Mouse (Mus musculus): ENCODE measurements around the gene Lbp. TPM values are rescaled to one million over a fixed set of nuclear protein-coding genes. Genes with fewer than 3 reads are reported as not detected.
A peak's percentile ranks its signal among the peaks of the same experiment; 100 is the strongest.

Gene Lbp
- total and polyA plus RNA-seq, 3 experiments, result not detected

- H3K36me3 ChIP-seq (replicated peaks), result no peaks in the 10 kb centered on the region
- TF ChIP-seq CTCF (IDR thresholded peaks at IDR 0.05; ENCODE audit: low read depth, low read length), result no peak
- no peak for TF ChIP-seq POLR2AphosphoS5 (IDR thresholded peaks at IDR 0.05; ENCODE audit: insufficient replicate concordance, low read depth, low read length)
- TF ChIP-seq TAL1 (conservative IDR thresholded peaks at IDR 0.05; ENCODE audit: low read depth, low read length), result no peak
- TF ChIP-seq GATA2 (IDR thresholded peaks at IDR 0.05; ENCODE audit: borderline replicate concordance, low read depth, low read length), result no peak
- no peak for TF ChIP-seq GATA1 (IDR thresholded peaks at IDR 0.05; ENCODE audit: borderline replicate concordance, low read length)
- ATAC-seq (ENCODE audit: extremely low read depth, insufficient number of reproducible peaks, low FRiP score, poor library complexity, severe bottlenecking), result no peak
Observed at GRCm38 (mm10) chr2:158281497-158282205, 24.6 kb upstream of the Lbp start.

GRCm38 (mm10) chr2:158283136-158283535, 23.2 kb upstream of the Lbp start:
- no peaks in the 10 kb centered on the region for H3K9me3 ChIP-seq (replicated peaks)
- no peaks in the 10 kb centered on the region for H3K36me3 ChIP-seq (replicated peaks)
- no peak for TF ChIP-seq CTCF (IDR thresholded peaks at IDR 0.05; ENCODE audit: low read depth, low read length)
- no peak for TF ChIP-seq POLR2AphosphoS5 (IDR thresholded peaks at IDR 0.05; ENCODE audit: insufficient replicate concordance, low read depth, low read length)
- TF ChIP-seq GATA1 (IDR thresholded peaks at IDR 0.05; ENCODE audit: borderline replicate concordance, low read length), result no peak
- TF ChIP-seq GATA2 (IDR thresholded peaks at IDR 0.05; ENCODE audit: borderline replicate concordance, low read depth, low read length), result no peak
- no peak for TF ChIP-seq TAL1 (conservative IDR thresholded peaks at IDR 0.05; ENCODE audit: low read depth, low read length)
- no peak overlapping the region for H3K4me3 ChIP-seq (ENCODE audit: low read depth, low read length)
- no peak for DNase-seq (ENCODE audit: low spot score)
- H3K27me3 ChIP-seq (ENCODE audit: insufficient read depth, low read length), result peaks cover 8% of the 10 kb centered on the region; the same call in 1 of the 2 replicates
- no peak for ATAC-seq (ENCODE audit: extremely low read depth, insufficient number of reproducible peaks, low FRiP score, poor library complexity, severe bottlenecking)
- H3K4me1 ChIP-seq (ENCODE audit: insufficient read depth, low read depth, low read length), result no peaks in the 10 kb centered on the region

More at GRCm38 (mm10) chr2:158281497-158282205, 24.6 kb upstream of the Lbp start:
- no peak for DNase-seq (ENCODE audit: low spot score)
- Histone ChIP-seq H3K4me1 (ENCODE audit: insufficient read depth, low read depth, low read length) (no peaks in the 10 kb centered on the region), H3K4me3 (ENCODE audit: low read depth, low read length) (no peak overlapping the region), H3K27me3 (ENCODE audit: insufficient read depth, low read length) (peaks cover 11% of the 10 kb centered on the region; the same call in 1 of the 2 replicates), H3K9me3 (replicated peaks) (no peaks in the 10 kb centered on the region)

- Histone ChIP-seq H3K36me3 (replicated peaks) (no peaks in the 10 kb centered on the region), H3K27me3 (ENCODE audit: insufficient read depth, low read length) (peaks cover 8% of the 10 kb centered on the region; the same call in 1 of the 2 replicates), H3K9me3 (replicated peaks) (no peaks in the 10 kb centered on the region), H3K4me3 (ENCODE audit: low read depth, low read length) (no peak overlapping the region), H3K4me1 (ENCODE audit: insufficient read depth, low read depth, low read length) (no peaks in the 10 kb centered on the region)
- DNase-seq (ENCODE audit: low spot score) (no peak), ATAC-seq (ENCODE audit: extremely low read depth, insufficient number of reproducible peaks, low FRiP score, poor library complexity, severe bottlenecking) (no peak)
- TF ChIP-seq GATA1 (IDR thresholded peaks at IDR 0.05; ENCODE audit: borderline replicate concordance, low read length) (no peak), CTCF (IDR thresholded peaks at IDR 0.05; ENCODE audit: low read depth, low read length) (no peak), GATA2 (IDR thresholded peaks at IDR 0.05; ENCODE audit: borderline replicate concordance, low read depth, low read length) (no peak), TAL1 (conservative IDR thresholded peaks at IDR 0.05; ENCODE audit: low read depth, low read length) (no peak), POLR2AphosphoS5 (IDR thresholded peaks at IDR 0.05; ENCODE audit: insufficient replicate concordance, low read depth, low read length) (no peak)
Observed at GRCm38 (mm10) chr2:158283771-158284170, 22.5 kb upstream of the Lbp start.

- no peaks in the 10 kb centered on the region for H3K36me3 ChIP-seq (replicated peaks)
- H3K27me3 ChIP-seq (ENCODE audit: insufficient read depth, low read length), result peaks cover 5% of the 10 kb centered on the region; the same call in 1 of the 2 replicates
- H3K4me3 ChIP-seq (ENCODE audit: low read depth, low read length), result no peak overlapping the region
- TF ChIP-seq CTCF (IDR thresholded peaks at IDR 0.05; ENCODE audit: low read depth, low read length) (peak; percentile 81), GATA2 (IDR thresholded peaks at IDR 0.05; ENCODE audit: borderline replicate concordance, low read depth, low read length) (no peak)
- DNase-seq (ENCODE audit: low spot score), result peak; percentile 51
- no peak for ATAC-seq (ENCODE audit: extremely low read depth, insufficient number of reproducible peaks, low FRiP score, poor library complexity, severe bottlenecking)
- H3K9me3 ChIP-seq (replicated peaks), result no peaks in the 10 kb centered on the region
- H3K4me1 ChIP-seq (ENCODE audit: insufficient read depth, low read depth, low read length), result no peaks in the 10 kb centered on the region
Observed at GRCm38 (mm10) chr2:158284571-158284970, 21.7 kb upstream of the Lbp start.

GRCm38 (mm10) chr2:158285655-158286054, 20.6 kb upstream of the Lbp start:
- no peak overlapping the region for H3K4me3 ChIP-seq (ENCODE audit: low read depth, low read length)
- H3K36me3 ChIP-seq (replicated peaks), result no peaks in the 10 kb centered on the region
- DNase-seq (ENCODE audit: low spot score) (no peak), ATAC-seq (ENCODE audit: extremely low read depth, insufficient number of reproducible peaks, low FRiP score, poor library complexity, severe bottlenecking) (no peak)
- no peaks in the 10 kb centered on the region for H3K9me3 ChIP-seq (replicated peaks)
- no peaks in the 10 kb centered on the region for H3K4me1 ChIP-seq (ENCODE audit: insufficient read depth, low read depth, low read length)
- peaks cover 5% of the 10 kb centered on the region; the same call in 1 of the 2 replicates for H3K27me3 ChIP-seq (ENCODE audit: insufficient read depth, low read length)
- TF ChIP-seq POLR2AphosphoS5 (IDR thresholded peaks at IDR 0.05; ENCODE audit: insufficient replicate concordance, low read depth, low read length), result no peak
- no peak for TF ChIP-seq TAL1 (conservative IDR thresholded peaks at IDR 0.05; ENCODE audit: low read depth, low read length)
- TF ChIP-seq CTCF (IDR thresholded peaks at IDR 0.05; ENCODE audit: low read depth, low read length), result no peak
- no peak for TF ChIP-seq GATA1 (IDR thresholded peaks at IDR 0.05; ENCODE audit: borderline replicate concordance, low read length)
- no peak for TF ChIP-seq GATA2 (IDR thresholded peaks at IDR 0.05; ENCODE audit: borderline replicate concordance, low read depth, low read length)

- ATAC-seq (ENCODE audit: extremely low read depth, insufficient number of reproducible peaks, low FRiP score, poor library complexity, severe bottlenecking) (no peak), DNase-seq (ENCODE audit: low spot score) (no peak)
- peaks cover 5% of the 10 kb centered on the region; the same call in 1 of the 2 replicates for H3K27me3 ChIP-seq (ENCODE audit: insufficient read depth, low read length)
Observed at GRCm38 (mm10) chr2:158295700-158296099, 10.6 kb upstream of the Lbp start.

More at GRCm38 (mm10) chr2:158295700-158296099, 10.6 kb upstream of the Lbp start:
- Histone ChIP-seq H3K36me3 (replicated peaks) (no peaks in the 10 kb centered on the region), H3K4me1 (ENCODE audit: insufficient read depth, low read depth, low read length) (no peaks in the 10 kb centered on the region), H3K9me3 (replicated peaks) (no peaks in the 10 kb centered on the region), H3K4me3 (ENCODE audit: low read depth, low read length) (no peak overlapping the region)
- TF ChIP-seq TAL1 (conservative IDR thresholded peaks at IDR 0.05; ENCODE audit: low read depth, low read length), result no peak
- no peak for TF ChIP-seq POLR2AphosphoS5 (IDR thresholded peaks at IDR 0.05; ENCODE audit: insufficient replicate concordance, low read depth, low read length)
- TF ChIP-seq GATA1 (IDR thresholded peaks at IDR 0.05; ENCODE audit: borderline replicate concordance, low read length), result no peak
- no peak for TF ChIP-seq GATA2 (IDR thresholded peaks at IDR 0.05; ENCODE audit: borderline replicate concordance, low read depth, low read length)
- TF ChIP-seq CTCF (IDR thresholded peaks at IDR 0.05; ENCODE audit: low read depth, low read length), result no peak
